Mouse (Mus musculus) stomach, postnatal 0 days (tissue): Measurements from ENCODE around the gene Cd33.

Experiments
- CTCF ChIP-seq: IDR thresholded peaks from 2 replicates; pipeline ENCODE4 v1.5.1; 2016; ENCODE audit warnings: antibody characterized with exemption, low read depth, mild to moderate bottlenecking, moderate library complexity
- EP300 ChIP-seq: optimal IDR thresholded peaks from 2 replicates; pipeline ENCODE3; 2016; ENCODE audit warnings: antibody characterized with exemption

GRCm38 (mm10) chr7:43490861-43491260, 53.4 kb downstream of the Cd33 start:
- no peak for TF ChIP-seq CTCF
- TF ChIP-seq EP300: no peak
